Mouse (Mus musculus): ENCODE data around the gene 4930550C14Rik.

DNA sequence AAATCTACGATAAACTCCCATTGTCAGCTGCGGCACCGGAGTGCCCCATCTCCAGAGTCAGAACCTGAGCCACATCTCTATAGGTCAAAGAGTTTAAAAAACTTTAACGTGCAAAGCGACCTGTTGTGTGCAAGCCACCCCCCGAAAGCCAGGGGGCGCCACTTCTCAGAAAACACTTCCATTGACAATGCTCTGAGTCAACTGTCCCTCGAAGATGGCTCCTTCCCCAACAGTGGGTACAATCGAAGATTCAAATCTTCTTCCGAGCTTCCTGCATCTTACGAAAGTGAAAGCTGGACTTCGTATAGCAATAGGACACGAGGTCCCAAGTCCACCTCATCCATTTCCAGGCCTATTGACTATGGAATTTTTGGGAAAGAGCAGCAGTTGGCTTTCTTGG lies 25.3 kb upstream of the 4930550C14Rik start:
- no peak for TF ChIP-seq POLR2A (IDR thresholded peaks at IDR 0.05; ENCODE audit: borderline replicate concordance, control insufficient read depth, low read depth, low read length)
- TF ChIP-seq CTCF (IDR thresholded peaks at IDR 0.05; ENCODE audit: control insufficient read depth, insufficient read depth, low read length): peak; percentile 45

Data from bone marrow, adult 2 months (tissue).